Mouse (Mus musculus) heart, embryonic 12.5 days (tissue): ENCODE measurements at regions not wholly inside any gene's neighbourhood (a gene's known extent, or its start where the extent isn't known, plus 50 kb on each side); places are given as distances from the start of the nearest gene placed in this dataset.

ENCODE experiments used
- ATAC-seq: fragments of 200-750 bp; cut with Nextera tagmentation; 2 replicates; pipeline ENCODE4 v1.8.0; 2017; ENCODE audit warnings: moderate TSS enrichment, moderate library complexity; ENCODE audit not compliant: insufficient number of reproducible peaks, low FRiP score
- H3K27ac ChIP-seq: fragments of 300-500 bp; sonication (generic); 2 replicates; pipeline ENCODE4 v1.5.1; 2016; ENCODE audit warnings: mild to moderate bottlenecking, moderate library complexity; ENCODE audit not compliant: poor library complexity, severe bottlenecking
- H3K27me3 ChIP-seq: fragments of 300-500 bp; sonication (generic); replicated peaks from 2 replicates; pipeline ENCODE4 v1.6.1; 2016; ENCODE audit warnings: mild to moderate bottlenecking, moderate library complexity
- H3K36me3 ChIP-seq: fragments of 300-500 bp; sonication (generic); 2 replicates; pipeline ENCODE4 v1.6.1; 2016; ENCODE audit warnings: mild to moderate bottlenecking, moderate library complexity
- H3K4me1 ChIP-seq: fragments of 300-500 bp; sonication (generic); replicated peaks from 2 replicates; pipeline ENCODE4 v1.6.1; 2016; ENCODE audit warnings: mild to moderate bottlenecking
- H3K4me2 ChIP-seq: fragments of 300-500 bp; sonication (generic); 2 replicates; pipeline ENCODE4 v1.6.1; 2016; ENCODE audit warnings: mild to moderate bottlenecking, moderate library complexity
- H3K4me3 ChIP-seq: fragments of 300-500 bp; sonication (generic); 2 replicates; pipeline ENCODE4 v1.5.1; 2016; ENCODE audit warnings: mild to moderate bottlenecking
- H3K9ac ChIP-seq: fragments of 300-500 bp; sonication (generic); 2 replicates; pipeline ENCODE4 v1.6.1; 2016; ENCODE audit warnings: mild to moderate bottlenecking, moderate library complexity
- H3K9me3 ChIP-seq: fragments of 300-500 bp; sonication (generic); replicated peaks from 2 replicates; pipeline ENCODE4 v1.6.1; 2016; ENCODE audit warnings: mild to moderate bottlenecking, moderate library complexity
- WGBS: fragments of 180-500 bp; shearing (Covaris S2); methylation state at CpG from one replicate; pipeline ENCODE4 v1.1.7; 2016; 5-methylcytosine and 5-hydroxymethylcytosine counted together

- H3K4me3 ChIP-seq = no peak overlapping the region
- no peak for ATAC-seq
- no peak overlapping the region for H3K4me2 ChIP-seq
- WGBS = 76% methylated on average over 6 of the region's 6 CpGs
- H3K9me3 ChIP-seq = no peaks in the 10 kb centered on the region
- H3K4me1 ChIP-seq = no peaks in the 10 kb centered on the region
- no peaks in the 10 kb centered on the region for H3K27me3 ChIP-seq
- H3K27ac ChIP-seq = no peak overlapping the region
- no peak overlapping the region for H3K9ac ChIP-seq
- no peaks in the 10 kb centered on the region for H3K36me3 ChIP-seq
These were observed 51.9 kb upstream of the Gpr139 start for GRCm38 (mm10) chr7:119236343-119236742.
